Comparison of ENCODE assay signal across 7 mouse cellular contexts in genomic region chr15:100227663-100228534, GRCm38 (mm10). TPM values are rescaled to one million over a fixed set of nuclear protein-coding genes. Genes with fewer than 3 reads are reported as not detected.
DNase-seq lines count a peak whose midpoint lies in the region; ATAC-seq lines count a peak whose summit lies in the region.

Gene Atf1 (plus strand): TSS chr15:100227819.

- H3K4me3 ChIP-seq in intestine, embryonic 15.5 days (replicated peaks), result peak within 1 kb of the TSS; percentile 83
- peak within 1 kb of the TSS; percentile 91 for H3K4me3 ChIP-seq in limb, embryonic 10.5 days
- peak within 1 kb of the TSS; percentile 70 for H3K4me3 ChIP-seq in midbrain, embryonic 12.5 days

- H3K9me3 ChIP-seq in intestine, embryonic 15.5 days, result no peaks in the 10 kb centered on the region
- H3K9me3 ChIP-seq in limb, embryonic 10.5 days (replicated peaks), result 0 out of 2 replicates have a peak, but pooled peaks cover 5% of the 10 kb centered on the region
- peaks cover 5% of the 10 kb centered on the region for H3K9me3 ChIP-seq in midbrain, embryonic 12.5 days

- peak; percentile 88 for ATAC-seq in intestine, embryonic 15.5 days
- peak; percentile 85 for ATAC-seq in midbrain, embryonic 12.5 days (ENCODE audit: low FRiP score, low read depth)

- no peaks in the 10 kb centered on the region for H3K36me3 ChIP-seq in intestine, embryonic 15.5 days
- peaks cover 34% of the 10 kb centered on the region for H3K36me3 ChIP-seq in limb, embryonic 10.5 days
- 0 out of 2 replicates have a peak, but pooled peaks cover under 1% of the 10 kb centered on the region for H3K36me3 ChIP-seq in midbrain, embryonic 12.5 days

- WGBS in intestine, embryonic 15.5 days, result under 1% methylated on average over 54 of the region's 133 CpGs
- WGBS in limb, embryonic 10.5 days, result under 1% methylated on average over 119 of the region's 133 CpGs
- under 1% methylated on average over 62 of the region's 133 CpGs for WGBS in midbrain, embryonic 12.5 days

- peak within 1 kb of the TSS; percentile 100 for H3K27ac ChIP-seq in intestine, embryonic 15.5 days
- peak within 1 kb of the TSS; percentile 100 for H3K27ac ChIP-seq in limb, embryonic 10.5 days
- peak within 1 kb of the TSS; percentile 100 for H3K27ac ChIP-seq in midbrain, embryonic 12.5 days (replicated peaks)

- DNase-seq in adrenal gland, postnatal 14 days, result peak; percentile 96
- DNase-seq in embryo, embryonic 11.5 days (ENCODE audit: low read depth, low spot score), result peak; percentile 83
- peak; percentile 94 to 95 for DNase-seq in gastrocnemius, postnatal 4 days (ENCODE audit: low spot score in 2 of 2)
- DNase-seq in limb, embryonic 10.5 days (ENCODE audit: low spot score), result peak; percentile 96
- DNase-seq in skeletal muscle tissue, adult 2 months (ENCODE audit: low read depth, low spot score), result peak; percentile 91

- no peaks in the 10 kb centered on the region for H3K27me3 ChIP-seq in intestine, embryonic 15.5 days (replicated peaks)
- no peaks in the 10 kb centered on the region for H3K27me3 ChIP-seq in limb, embryonic 10.5 days (ENCODE audit: low read depth, poor library complexity, severe bottlenecking)
- no peaks in the 10 kb centered on the region for H3K27me3 ChIP-seq in midbrain, embryonic 12.5 days

- H3K4me1 ChIP-seq in intestine, embryonic 15.5 days (replicated peaks), result peaks cover 12% of the 10 kb centered on the region
- H3K4me1 ChIP-seq in limb, embryonic 10.5 days, result peaks cover 17% of the 10 kb centered on the region
- H3K4me1 ChIP-seq in midbrain, embryonic 12.5 days, result peaks cover 15% of the 10 kb centered on the region

- peak within 1 kb of the TSS; percentile 95 for H3K9ac ChIP-seq in intestine, embryonic 15.5 days
- H3K9ac ChIP-seq in midbrain, embryonic 12.5 days (replicated peaks), result peak within 1 kb of the TSS; percentile 97

- H3K4me2 ChIP-seq in intestine, embryonic 15.5 days (replicated peaks), result peak within 1 kb of the TSS; percentile 73
- peak within 1 kb of the TSS; percentile 73 for H3K4me2 ChIP-seq in midbrain, embryonic 12.5 days (replicated peaks)

RNA-seq across cellular contexts. Expression of gene Atf1, which starts in this region (rescaled TPM):
- 54.4 and 57.4 TPM in 2 replicates for total RNA-seq in adrenal gland, postnatal 14 days (2021)
- 10 to 100 TPM; 66.1 to 68.7 TPM for total RNA-seq in gastrocnemius, postnatal 4 days (2021)
- 41.5 and 44.5 TPM in 2 replicates for polyA plus RNA-seq in intestine, embryonic 15.5 days (2015; fragmentation: Nextera tagmentation; extraction: Ambion mirVana)
- polyA plus RNA-seq in limb, embryonic 10.5 days (2016; fragmentation: Nextera tagmentation; extraction: Ambion mirVana), result 42.5 and 43.0 TPM in 2 replicates
- polyA plus RNA-seq in midbrain, embryonic 12.5 days (2016; fragmentation: Nextera tagmentation; extraction: Ambion mirVana), result 32.6 and 36.3 TPM in 2 replicates

Comparison
In these comparisons a context has a peak if more than half of its experiments do, and no peak if none do; other contexts are left out.
1. Peak in every context shown above with its lines: DNase-seq, ATAC-seq, H3K4me3 ChIP-seq and H3K27ac ChIP-seq.